Mouse (Mus musculus): ENCODE measurements at regions not wholly inside any gene's neighbourhood (a gene's known extent, or its start where the extent isn't known, plus 50 kb on each side); places are given as distances from the start of the nearest gene placed in this dataset.
A peak's percentile ranks its signal among the peaks of the same experiment; 100 is the strongest.

GRCm38 (mm10) chr15:5414401-5414800 lies 170.4 kb upstream of the Ptger4 start:
- DNase-seq (ENCODE audit: low read depth), result peak; percentile 5

GRCm38 (mm10) chr15:5416031-5416430 lies 172.0 kb upstream of the Ptger4 start:
- DNase-seq (ENCODE audit: low read depth), result peak; percentile 10

- no peak for DNase-seq (ENCODE audit: low read depth)
These were observed 182.7 kb upstream of the Ptger4 start for GRCm38 (mm10) chr15:5426641-5427040.

- no peak for DNase-seq (ENCODE audit: low read depth)
These were observed 183.5 kb upstream of the Ptger4 start for GRCm38 (mm10) chr15:5427319-5428048.

GRCm38 (mm10) chr15:5432018-5432417 lies 188.0 kb upstream of the Ptger4 start:
- no peak for DNase-seq (ENCODE audit: low read depth)

- no peak for DNase-seq (ENCODE audit: low read depth)
These were observed 193.0 kb upstream of the Ptger4 start for GRCm38 (mm10) chr15:5437020-5437419.

- DNase-seq (ENCODE audit: low read depth), result peak; percentile 28
These were observed 202.2 kb upstream of the Ptger4 start for GRCm38 (mm10) chr15:5446040-5446755.

GRCm38 (mm10) chr15:5446756-5447314 lies 202.8 kb upstream of the Ptger4 start:
- no peak for DNase-seq (ENCODE audit: low read depth)

GRCm38 (mm10) chr15:5447707-5448496 lies 203.9 kb upstream of the Ptger4 start:
- DNase-seq (ENCODE audit: low read depth), result no peak

GRCm38 (mm10) chr15:5459083-5459482 lies 215.1 kb upstream of the Ptger4 start:
- no peak for DNase-seq (ENCODE audit: low read depth)

GRCm38 (mm10) chr15:5459580-5459979 lies 215.6 kb upstream of the Ptger4 start:
- DNase-seq (ENCODE audit: low read depth), result no peak

GRCm38 (mm10) chr15:5462651-5463050 lies 218.7 kb upstream of the Ptger4 start:
- DNase-seq (ENCODE audit: low read depth), result no peak

- DNase-seq (ENCODE audit: low read depth), result no peak
These were observed 220.7 kb upstream of the Ptger4 start for GRCm38 (mm10) chr15:5464732-5465131.

GRCm38 (mm10) chr15:5468535-5469073 lies 224.6 kb upstream of the Ptger4 start:
- no peak for DNase-seq (ENCODE audit: low read depth)

GRCm38 (mm10) chr15:5475389-5475995 lies 231.5 kb upstream of the Ptger4 start:
- DNase-seq (ENCODE audit: low read depth), result no peak

GRCm38 (mm10) chr15:5493286-5493685 lies 249.3 kb upstream of the Ptger4 start:
- no peak for DNase-seq (ENCODE audit: low read depth)

GRCm38 (mm10) chr15:5495187-5495849 lies 251.3 kb upstream of the Ptger4 start:
- no peak for DNase-seq (ENCODE audit: low read depth)

- no peak for DNase-seq (ENCODE audit: low read depth)
These were observed 252.0 kb upstream of the Ptger4 start for GRCm38 (mm10) chr15:5495954-5496353.

GRCm38 (mm10) chr15:5504502-5504901 lies 260.5 kb upstream of the Ptger4 start:
- DNase-seq (ENCODE audit: low read depth), result no peak

GRCm38 (mm10) chr15:5506848-5507544 lies 263.0 kb upstream of the Ptger4 start:
- DNase-seq (ENCODE audit: low read depth), result no peak

- DNase-seq (ENCODE audit: low read depth), result no peak
These were observed 263.5 kb upstream of the Ptger4 start for GRCm38 (mm10) chr15:5507545-5507913.
